Mouse (Mus musculus) brown adipose tissue, adult 24 weeks (tissue): ENCODE measurements around the gene Tsga8. TPM values are rescaled to one million over a fixed set of nuclear protein-coding genes. Genes with fewer than 3 reads are reported as not detected.

ENCODE experiments used
- H3K27ac ChIP-seq: fragments of 200-500 bp; replicated peaks from 2 replicates; pipeline ENCODE4 v1.5.1; 2012; ENCODE audit warnings: low read depth, mild to moderate bottlenecking, low read length
- H3K4me1 ChIP-seq: fragments of 200-500 bp; 2 replicates; pipeline ENCODE4 v1.6.1; 2012; ENCODE audit warnings: low read length, mixed read lengths; ENCODE audit not compliant: control insufficient read depth, insufficient read depth, insufficient read length
- H3K4me3 ChIP-seq: fragments of 200-500 bp; 2 replicates; pipeline ENCODE4 v1.5.1; 2012; ENCODE audit warnings: low read depth, mild to moderate bottlenecking, low read length, moderate library complexity; ENCODE audit not compliant: insufficient read depth
- polyA plus RNA-seq: library from polyadenylated mRNA; stranded (reverse); fragments of >200 nt; gene quantifications from 2 replicates; pipeline ENCODE4 v1.2.4, GENCODE M21; 2012; ENCODE audit not compliant: missing spikeins, insufficient read depth, insufficient read length

Tsga8 gene
- not detected in 2 replicates for polyA plus RNA-seq

GRCm38 (mm10) chrX:83487598-83487997 is at the start of gene Tsga8:
Gene Tsga8, minus strand, starts transcription at chrX:83487924.
- Histone ChIP-seq H3K4me1 (no peaks in the 10 kb centered on the region), H3K27ac (no peak within 1 kb of the TSS), H3K4me3 (no peak within 1 kb of the TSS)
